Mouse (Mus musculus) spleen, adult 2 months (tissue): Measurements from ENCODE around the gene Grm4.

Source experiments
- CTCF ChIP-seq: fragments of 200-500 bp; IDR thresholded peaks from 2 replicates; pipeline ENCODE4 v1.5.1; 2011; ENCODE audit warnings: mild to moderate bottlenecking, inconsistent platforms; ENCODE audit not compliant: insufficient read depth, insufficient read length, insufficient replicate concordance; ENCODE audit errors: extremely low read depth
- POLR2A ChIP-seq: fragments of 200-500 bp; IDR thresholded peaks from 2 replicates; pipeline ENCODE4 v1.6.1; 2011; ENCODE audit warnings: low read depth, low read length, inconsistent platforms

- TF ChIP-seq POLR2A (no peak), CTCF (no peak)
Observed at GRCm38 (mm10) chr17:27502736-27503445, 18.3 kb downstream of the Grm4 start.
